Mouse (Mus musculus) erythroblast, embryonic 14.5 days (primary cell): ENCODE results near the gene Trhde. TPM values are rescaled to one million over a fixed set of nuclear protein-coding genes. Genes with fewer than 3 reads are reported as not detected.

Source experiments
- H3K27me3 ChIP-seq: 2 replicates; pipeline ENCODE4 v1.6.1; 2012; ENCODE audit warnings: inconsistent platforms; ENCODE audit not compliant: control insufficient read depth
- H3K36me3 ChIP-seq: 2 replicates; pipeline ENCODE4 v1.6.1; 2012; ENCODE audit warnings: mild to moderate bottlenecking, inconsistent platforms; ENCODE audit not compliant: control insufficient read depth
- H3K4me1 ChIP-seq: 2 replicates; pipeline ENCODE4 v1.6.1; 2012; ENCODE audit warnings: inconsistent platforms; ENCODE audit not compliant: control insufficient read depth
- H3K4me3 ChIP-seq: replicated peaks from 2 replicates; pipeline ENCODE3; 2012; ENCODE audit warnings: moderate library complexity, mild to moderate bottlenecking, inconsistent platforms
- H3K9me3 ChIP-seq: 2 replicates; pipeline ENCODE4 v1.6.1; 2012; ENCODE audit warnings: low read length, inconsistent platforms, mixed read lengths; ENCODE audit not compliant: control insufficient read depth
- GATA1 ChIP-seq: IDR thresholded peaks from 2 replicates; pipeline ENCODE4 v1.6.1; 2012; ENCODE audit warnings: low read length, inconsistent platforms, mixed read lengths
- TAL1 ChIP-seq: IDR thresholded peaks from 3 replicates; pipeline ENCODE4 v1.6.1; 2012; ENCODE audit warnings: low read length, inconsistent platforms, mixed read lengths
- polyA plus RNA-seq: library from polyadenylated mRNA; stranded (reverse); fragments of >175 nt; gene quantifications from 2 replicates; pipeline ENCODE4 v1.2.3, GENCODE M21; 2012

Trhde gene
- polyA plus RNA-seq, 1 experiment: not detected

GRCm38 (mm10) chr10:114578926-114579325 lies 223.2 kb downstream of the Trhde start:
- H3K27me3 ChIP-seq: no peaks in the 10 kb centered on the region
- H3K4me1 ChIP-seq: no peaks in the 10 kb centered on the region
- H3K9me3 ChIP-seq: no peaks in the 10 kb centered on the region
- TF ChIP-seq GATA1 (no peak), TAL1 (no peak)
- H3K4me3 ChIP-seq: no peak overlapping the region
- H3K36me3 ChIP-seq: no peaks in the 10 kb centered on the region

- TF ChIP-seq GATA1 (no peak), TAL1 (no peak)
- Histone ChIP-seq H3K9me3 (peaks cover 3% of the 10 kb centered on the region; the same call in 1 of the 2 replicates), H3K4me1 (no peaks in the 10 kb centered on the region), H3K36me3 (no peaks in the 10 kb centered on the region), H3K27me3 (no peaks in the 10 kb centered on the region), H3K4me3 (no peak overlapping the region)
Observed at GRCm38 (mm10) chr10:114567891-114568290, 234.2 kb downstream of the Trhde start.

GRCm38 (mm10) chr10:114509186-114509585 lies 292.9 kb downstream of the Trhde start:
- TF ChIP-seq TAL1 (no peak), GATA1 (no peak)
- no peaks in the 10 kb centered on the region for H3K4me1 ChIP-seq
- H3K9me3 ChIP-seq: peaks cover 2% of the 10 kb centered on the region; the same call in 1 of the 2 replicates
- no peaks in the 10 kb centered on the region for H3K27me3 ChIP-seq
- H3K4me3 ChIP-seq: no peak overlapping the region
- H3K36me3 ChIP-seq: no peaks in the 10 kb centered on the region

- H3K4me1 ChIP-seq: no peaks in the 10 kb centered on the region
- no peaks in the 10 kb centered on the region for H3K36me3 ChIP-seq
Observed at GRCm38 (mm10) chr10:114488806-114489205, 313.3 kb downstream of the Trhde start.

GRCm38 (mm10) chr10:114455591-114455990 lies 346.5 kb downstream of the Trhde start:
- Histone ChIP-seq H3K27me3 (no peaks in the 10 kb centered on the region), H3K36me3 (no peaks in the 10 kb centered on the region), H3K9me3 (peaks cover 2% of the 10 kb centered on the region; the same call in 1 of the 2 replicates), H3K4me1 (no peaks in the 10 kb centered on the region), H3K4me3 (no peak overlapping the region)
- TF ChIP-seq GATA1: no peak
- TF ChIP-seq TAL1: no peak

More at GRCm38 (mm10) chr10:114488806-114489205, 313.3 kb downstream of the Trhde start:
- no peaks in the 10 kb centered on the region; the same call in 1 of the 2 replicates for H3K9me3 ChIP-seq
- H3K27me3 ChIP-seq: no peaks in the 10 kb centered on the region
- no peak overlapping the region for H3K4me3 ChIP-seq
- TF ChIP-seq TAL1 (no peak), GATA1 (no peak)

GRCm38 (mm10) chr10:114448116-114448515 lies 354.0 kb downstream of the Trhde start:
- TF ChIP-seq TAL1: no peak
- TF ChIP-seq GATA1: no peak
- Histone ChIP-seq H3K4me1 (no peaks in the 10 kb centered on the region), H3K4me3 (no peak overlapping the region), H3K36me3 (no peaks in the 10 kb centered on the region), H3K9me3 (peaks cover 4% of the 10 kb centered on the region; the same call in 1 of the 2 replicates), H3K27me3 (no peaks in the 10 kb centered on the region)

GRCm38 (mm10) chr10:114418956-114419530 lies 383.1 kb downstream of the Trhde start:
- Histone ChIP-seq H3K9me3 (peaks cover 5% of the 10 kb centered on the region; the same call in 1 of the 2 replicates), H3K27me3 (no peaks in the 10 kb centered on the region), H3K4me1 (no peaks in the 10 kb centered on the region), H3K4me3 (no peak overlapping the region), H3K36me3 (no peaks in the 10 kb centered on the region)
- no peak for TF ChIP-seq GATA1
- TF ChIP-seq TAL1: no peak

GRCm38 (mm10) chr10:114415717-114416116 lies 386.4 kb downstream of the Trhde start:
- TF ChIP-seq TAL1 (no peak), GATA1 (no peak)
- Histone ChIP-seq H3K27me3 (no peaks in the 10 kb centered on the region), H3K4me1 (no peaks in the 10 kb centered on the region), H3K36me3 (no peaks in the 10 kb centered on the region), H3K4me3 (no peak overlapping the region), H3K9me3 (peaks cover 4% of the 10 kb centered on the region; the same call in 1 of the 2 replicates)

GRCm38 (mm10) chr10:114405260-114405659 lies 396.8 kb downstream of the Trhde start:
- peaks cover 4% of the 10 kb centered on the region for H3K9me3 ChIP-seq
- no peak overlapping the region for H3K4me3 ChIP-seq
- TF ChIP-seq GATA1 (no peak), TAL1 (no peak)
- H3K4me1 ChIP-seq: no peaks in the 10 kb centered on the region
- H3K27me3 ChIP-seq: no peaks in the 10 kb centered on the region
- no peaks in the 10 kb centered on the region for H3K36me3 ChIP-seq
